In genomic region chr8:70166504-70167110, GRCm38 (mm10) we compare ENCODE assay signal across 8 mouse cellular contexts. TPM values are rescaled to one million over a fixed set of nuclear protein-coding genes. Genes with fewer than 3 reads are reported as not detected.
DNase-seq lines count a peak whose midpoint lies in the region; ATAC-seq lines count a peak whose summit lies in the region.

No protein-coding gene starts in this region.

- peaks cover 3% of the 10 kb centered on the region; the same call in 1 of the 2 replicates for H3K4me1 ChIP-seq in forebrain, embryonic 13.5 days

- intact Hi-C loops in heart, postnatal 25 days (cut with DNase I) = loop anchor here (1.0 to 5.0 kb wide), 4 partner anchors 44 to 292 kb away; partner anchors contain the start of gene Ncan

- H3K9ac ChIP-seq in forebrain, embryonic 13.5 days = 0 out of 2 replicates have a peak overlapping the region, but pooled peaks have one; percentile 10

- peaks cover 17% of the 10 kb centered on the region for H3K27me3 ChIP-seq in forebrain, embryonic 13.5 days

- 5% methylated on average over 21 of the region's 21 CpGs for WGBS in forebrain, embryonic 13.5 days

- H3K36me3 ChIP-seq in forebrain, embryonic 13.5 days (ENCODE audit: poor library complexity, severe bottlenecking) = no peaks in the 10 kb centered on the region

- ATAC-seq in cerebellum, adult (ENCODE audit: insufficient number of reproducible peaks, low FRiP score, low TSS enrichment) = peak; percentile 63
- peak; percentile 89 for ATAC-seq in forebrain, embryonic 13.5 days

- H3K4me2 ChIP-seq in forebrain, embryonic 13.5 days = peak overlapping the region; percentile 54

- H3K4me3 ChIP-seq in forebrain, embryonic 13.5 days = peak overlapping the region; percentile 24; the same call in 1 of the 2 replicates

- no peaks in the 10 kb centered on the region for H3K9me3 ChIP-seq in forebrain, embryonic 13.5 days (replicated peaks)

- DNase-seq in MN1 (ENCODE audit: low spot score) = peak; percentile 74
- peak; percentile 20 for DNase-seq in heart, postnatal 25 days (ENCODE audit: low spot score)
- peak; percentile 77 to 81 for DNase-seq in layer of hippocampus, postnatal 10 days (ENCODE audit: low spot score in 2 of 2)
- peak; percentile 66 for DNase-seq in lung, postnatal 36 days
- peak; percentile 74 for DNase-seq in retina, postnatal 7 days (ENCODE audit: low read depth, low spot score)
- DNase-seq in urinary bladder, postnatal 14 days (ENCODE audit: low spot score) = peak; percentile 65

- no peak overlapping the region for H3K27ac ChIP-seq in forebrain, embryonic 13.5 days

RNA-seq across cellular contexts. Expression of gene Tmem161a, which starts 5.5 kb away (rescaled TPM):
- polyA plus RNA-seq in forebrain, embryonic 13.5 days (2015; fragmentation: Nextera tagmentation; extraction: Ambion mirVana) = 50.2 and 59.5 TPM in 2 replicates
- total RNA-seq in heart, postnatal 25 days (2021) = 10 to 100 TPM; 93.0 to 98.1 TPM
- 10 to 100 TPM; 52.3 to 54.7 TPM for total RNA-seq in layer of hippocampus, postnatal 10 days (2021)

RNA-seq across cellular contexts. Expression of gene Mef2b, which starts 27.1 kb away (rescaled TPM):
- 0.23 and 0.45 TPM in 2 replicates for polyA plus RNA-seq in forebrain, embryonic 13.5 days (2015; fragmentation: Nextera tagmentation; extraction: Ambion mirVana)
- total RNA-seq in heart, postnatal 25 days (2021) = under 1 TPM in 1 of 2 experiments, not detected in 1; 0.31 TPM
- total RNA-seq in layer of hippocampus, postnatal 10 days (2021) = under 1 TPM; 0.57 to 0.67 TPM

RNA-seq across cellular contexts. Expression of gene Borcs8, which starts 27.3 kb away (rescaled TPM):
- polyA plus RNA-seq in forebrain, embryonic 13.5 days (2015; fragmentation: Nextera tagmentation; extraction: Ambion mirVana) = 47.4 and 48.0 TPM in 2 replicates
- 10 to 100 TPM; 21.2 to 25.5 TPM for total RNA-seq in heart, postnatal 25 days (2021)
- total RNA-seq in layer of hippocampus, postnatal 10 days (2021) = 10 to 100 TPM; 39.9 to 46.5 TPM

RNA-seq across cellular contexts. Expression of gene Rfxank, which starts 27.7 kb away (rescaled TPM):
- 12.2 and 14.2 TPM in 2 replicates for polyA plus RNA-seq in forebrain, embryonic 13.5 days (2015; fragmentation: Nextera tagmentation; extraction: Ambion mirVana)
- 10 to 100 TPM; 20.9 to 21.5 TPM for total RNA-seq in heart, postnatal 25 days (2021)
- 10 to 100 TPM; 10.5 to 12.0 TPM for total RNA-seq in layer of hippocampus, postnatal 10 days (2021)

RNA-seq across cellular contexts. Expression of gene Nr2c2ap, which starts 35.5 kb away (rescaled TPM):
- polyA plus RNA-seq in forebrain, embryonic 13.5 days (2015; fragmentation: Nextera tagmentation; extraction: Ambion mirVana) = 33.4 and 37.4 TPM in 2 replicates
- total RNA-seq in heart, postnatal 25 days (2021) = 1 to 10 TPM; 5.4 to 7.6 TPM
- 10 to 100 TPM; 36.1 to 41.7 TPM for total RNA-seq in layer of hippocampus, postnatal 10 days (2021)

Comparison
In these comparisons a context has a peak if more than half of its experiments do, and no peak if none do; other contexts are left out.
1. DNase-seq: peak in every context shown above with its lines; median percentile 79 in layer of hippocampus, postnatal 10 days; 74 in MN1; 74 in retina, postnatal 7 days; 66 in lung, postnatal 36 days; 65 in urinary bladder, postnatal 14 days; 20 in heart, postnatal 25 days.